Mouse (Mus musculus) G1E (cell line): ENCODE data around the gene Hs6st3. TPM values are rescaled to one million over a fixed set of nuclear protein-coding genes. Genes with fewer than 3 reads are reported as not detected.

Experiments
- ATAC-seq: 2 replicates; pipeline ENCODE4 v1.8.0; 2016; ENCODE audit warnings: mild to moderate bottlenecking; ENCODE audit not compliant: insufficient number of reproducible peaks, poor library complexity, low FRiP score, severe bottlenecking; ENCODE audit errors: extremely low read depth
- DNase-seq: peaks from one replicate; pipeline ENCODE4 v3.0.0; 2012; ENCODE audit warnings: low spot score
- H3K27me3 ChIP-seq: 2 replicates; pipeline ENCODE4 v1.6.1; 2012; ENCODE audit warnings: mild to moderate bottlenecking, low read length, inconsistent platforms; ENCODE audit not compliant: insufficient read depth
- H3K36me3 ChIP-seq: replicated peaks from 2 replicates; pipeline ENCODE3; 2012; ENCODE audit warnings: mild to moderate bottlenecking, inconsistent platforms
- H3K4me1 ChIP-seq: 2 replicates; pipeline ENCODE4 v1.6.1; 2012; ENCODE audit warnings: low read depth, low read length, inconsistent platforms, mixed read lengths; ENCODE audit not compliant: insufficient read depth
- H3K4me3 ChIP-seq: 2 replicates; pipeline ENCODE4 v1.5.1; 2012; ENCODE audit warnings: low read depth, mild to moderate bottlenecking, inconsistent platforms, low read length, moderate library complexity, mixed read lengths
- H3K9me3 ChIP-seq: replicated peaks from 2 replicates; pipeline ENCODE4 v1.6.1; 2012; ENCODE audit warnings: inconsistent platforms
- CTCF ChIP-seq: IDR thresholded peaks from 2 replicates; pipeline ENCODE4 v1.5.1; 2012; ENCODE audit warnings: low read depth, low read length, inconsistent platforms, mixed read lengths
- GATA1 ChIP-seq: IDR thresholded peaks from 2 replicates; pipeline ENCODE4 v1.6.1; 2012; ENCODE audit warnings: borderline replicate concordance, low read length, inconsistent platforms, mixed read lengths
- GATA2 ChIP-seq: IDR thresholded peaks from 2 replicates; pipeline ENCODE4 v1.6.1; 2012; ENCODE audit warnings: low read depth, low read length, inconsistent platforms, borderline replicate concordance
- POLR2AphosphoS5 ChIP-seq: IDR thresholded peaks from 2 replicates; pipeline ENCODE4 v1.6.1; 2012; ENCODE audit warnings: low read depth, low read length, inconsistent platforms; ENCODE audit not compliant: insufficient replicate concordance
- TAL1 ChIP-seq: conservative IDR thresholded peaks from 2 replicates; pipeline ENCODE4 v1.6.1; 2012; ENCODE audit warnings: low read depth, low read length, inconsistent platforms, mixed read lengths
- polyA plus RNA-seq: library from polyadenylated mRNA; stranded (reverse); fragments of >175 nt; gene quantifications from 2 replicates; pipeline ENCODE4 v1.2.3, GENCODE M21; 2012
- total RNA-seq, 2 experiments: library from RNA; stranded (forward) in 1 of 2; stranded (reverse) in 1 of 2; fragments of 200-1000 nt in 1 of 2; fragments of >200 nt in 1 of 2; fragmentation: Nextera tagmentation in 1 of 2; gene quantifications; 2 replicates each; pipeline ENCODE4 v1.2.3; 2014 to 2017

The Hs6st3 gene
- total and polyA plus RNA-seq, 3 experiments, result 0.11 TPM; not detected in 2

DNA sequence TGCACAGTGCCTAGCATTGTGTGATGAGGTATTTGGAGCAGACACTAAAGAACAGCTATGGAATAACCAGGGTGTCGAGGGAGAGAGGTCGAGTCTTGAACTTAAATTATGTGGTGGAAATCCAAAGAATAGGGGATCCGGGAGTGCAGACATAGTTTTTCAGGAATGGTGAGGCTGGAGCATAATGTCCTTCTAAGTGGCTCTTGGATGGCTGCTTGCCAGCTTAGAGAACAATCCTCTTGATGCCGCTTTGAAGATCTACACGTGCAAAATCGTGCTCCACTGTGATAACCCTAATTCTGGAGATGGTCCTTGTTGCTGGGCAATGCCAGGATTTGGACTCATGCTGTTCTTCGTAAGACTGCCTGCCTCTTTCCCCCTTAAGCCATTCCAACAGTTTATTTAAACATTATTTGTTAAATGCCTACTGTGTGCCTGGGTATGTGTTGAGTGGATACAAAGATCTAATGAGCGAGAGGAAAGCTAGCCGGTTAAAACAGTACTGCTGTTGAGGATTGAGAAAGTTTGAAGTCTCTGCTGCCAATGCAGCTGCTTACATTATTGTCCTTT, 1.3 kb downstream of the Hs6st3 start:
- no peaks in the 10 kb centered on the region for H3K36me3 ChIP-seq
- ATAC-seq (no peak), DNase-seq (no peak)
- H3K9me3 ChIP-seq, result peaks cover 46% of the 10 kb centered on the region
- H3K27me3 ChIP-seq, result no peaks in the 10 kb centered on the region; the same call in 1 of the 2 replicates
- TF ChIP-seq GATA2 (no peak), POLR2AphosphoS5 (no peak), TAL1 (no peak), CTCF (no peak), GATA1 (no peak)
- H3K4me1 ChIP-seq, result no peaks in the 10 kb centered on the region
- no peak overlapping the region for H3K4me3 ChIP-seq

DNA sequence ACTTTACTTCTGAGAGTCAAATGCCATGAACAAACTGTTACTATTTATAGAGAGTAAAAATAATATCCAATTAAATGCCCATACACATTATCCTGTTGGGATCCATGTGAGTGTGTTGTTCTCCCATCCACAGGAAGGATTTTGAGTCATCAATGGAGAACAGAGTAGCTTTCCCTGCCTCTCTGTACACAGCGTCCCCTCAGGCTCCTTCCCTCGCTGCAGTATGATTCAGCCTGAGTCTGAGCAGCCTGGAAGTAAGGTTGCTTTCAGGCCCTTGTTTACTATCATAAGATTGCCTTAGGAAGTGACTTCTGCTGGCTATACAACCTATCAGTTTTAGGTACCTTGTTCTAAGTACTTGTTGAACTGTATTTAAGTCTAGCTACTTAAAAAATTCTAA, 14.9 kb downstream of the Hs6st3 start:
- H3K36me3 ChIP-seq, result no peaks in the 10 kb centered on the region
- peaks cover 19% of the 10 kb centered on the region for H3K9me3 ChIP-seq
- H3K4me3 ChIP-seq, result no peak overlapping the region
- no peak for DNase-seq
- no peak for TF ChIP-seq GATA2
- TF ChIP-seq TAL1, result no peak
- TF ChIP-seq CTCF, result no peak
- no peaks in the 10 kb centered on the region for H3K4me1 ChIP-seq
- no peaks in the 10 kb centered on the region for H3K27me3 ChIP-seq
- ATAC-seq, result no peak

DNA sequence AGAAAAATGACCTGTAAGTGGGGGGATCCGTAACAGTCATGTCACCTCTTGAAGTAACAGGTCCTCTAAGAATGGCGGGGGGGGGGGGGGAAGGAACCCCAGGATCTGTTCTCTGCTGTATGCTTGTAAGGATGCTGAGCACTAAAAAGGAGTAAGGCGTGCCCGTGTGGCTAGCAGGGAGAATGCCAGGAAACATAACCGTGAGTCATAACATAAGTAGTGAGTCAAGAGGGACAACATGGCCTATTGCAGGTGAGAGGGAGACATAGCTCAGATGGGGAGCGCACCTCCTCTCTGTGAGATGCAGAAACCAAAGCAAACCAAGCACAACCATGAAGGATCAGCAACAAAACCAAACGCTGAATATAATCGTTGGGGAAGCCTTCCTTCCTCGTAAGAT, 55.8 kb downstream of the Hs6st3 start:
- Histone ChIP-seq H3K27me3 (no peaks in the 10 kb centered on the region), H3K4me3 (no peak overlapping the region), H3K36me3 (no peaks in the 10 kb centered on the region), H3K9me3 (peaks cover 31% of the 10 kb centered on the region), H3K4me1 (no peaks in the 10 kb centered on the region)
- ATAC-seq (no peak), DNase-seq (no peak)
- TF ChIP-seq TAL1, result no peak

DNA sequence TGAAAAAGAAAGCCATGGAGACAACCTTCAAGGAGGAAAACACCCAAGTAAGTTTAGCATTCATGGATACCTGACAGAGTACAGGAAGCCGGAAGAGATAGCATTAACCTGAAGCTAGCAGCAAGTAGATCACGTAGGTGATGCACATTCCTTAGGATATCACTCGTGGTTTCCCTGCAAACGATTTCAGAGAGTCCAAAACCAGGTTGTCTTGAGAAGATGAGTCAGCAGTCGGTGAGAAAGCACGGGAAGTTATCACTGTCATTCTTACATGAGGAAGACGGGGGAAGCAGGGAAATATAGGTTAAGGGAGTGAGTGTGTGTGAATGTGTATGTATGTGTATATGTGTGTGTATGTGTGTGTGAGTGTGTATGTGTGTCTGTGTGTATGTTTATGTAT, 65.4 kb downstream of the Hs6st3 start:
- TF ChIP-seq GATA1 (no peak), TAL1 (no peak), POLR2AphosphoS5 (no peak), CTCF (no peak), GATA2 (no peak)
- H3K4me3 ChIP-seq, result no peak overlapping the region; the same call in 1 of the 2 replicates

DNA sequence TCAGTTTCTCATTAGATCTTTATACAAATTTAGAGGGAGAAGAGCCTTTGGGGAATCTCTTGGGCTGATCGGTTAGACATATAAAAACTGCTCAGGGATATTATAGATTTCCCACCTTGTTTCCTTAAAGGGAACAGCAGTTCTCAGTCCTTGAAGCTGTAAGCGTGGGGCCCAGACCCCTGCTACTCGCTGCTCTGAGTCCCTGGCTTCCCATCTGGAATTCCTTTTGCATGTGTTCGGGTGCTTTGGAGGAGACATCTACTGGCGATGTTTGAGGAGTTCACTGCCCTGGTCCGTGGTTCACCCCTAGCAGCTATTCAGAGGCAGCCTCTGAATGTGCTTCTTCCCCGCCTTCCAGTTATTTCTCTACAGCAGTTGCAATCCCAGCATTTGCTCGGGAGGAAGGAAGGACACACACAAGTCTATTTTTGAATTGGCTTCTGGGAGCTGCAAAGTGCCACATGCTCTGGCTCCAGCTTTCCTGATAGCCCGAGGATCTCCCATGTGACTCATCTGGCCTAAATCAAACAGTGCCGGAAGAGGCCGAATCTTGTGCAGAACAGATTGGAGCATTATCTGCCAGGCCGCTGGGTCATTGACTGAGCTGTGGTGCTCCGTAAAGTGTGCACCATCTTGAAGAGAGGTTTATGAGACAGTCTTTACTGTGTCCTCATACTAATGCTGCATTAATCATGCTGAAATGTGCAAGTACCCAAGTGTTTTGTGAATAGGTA, 77.6 kb downstream of the Hs6st3 start:
- TF ChIP-seq TAL1, result no peak
- TF ChIP-seq CTCF, result no peak
- TF ChIP-seq POLR2AphosphoS5, result no peak
- no peak for TF ChIP-seq GATA1
- TF ChIP-seq GATA2, result no peak
- ATAC-seq (no peak), DNase-seq (no peak)
- Histone ChIP-seq H3K9me3 (peaks cover 49% of the 10 kb centered on the region), H3K4me1 (no peaks in the 10 kb centered on the region), H3K27me3 (no peaks in the 10 kb centered on the region), H3K4me3 (no peak overlapping the region), H3K36me3 (no peaks in the 10 kb centered on the region)

More for the DNA sequence above, 65.4 kb downstream of the Hs6st3 start:
- DNase-seq (no peak), ATAC-seq (no peak)
- Histone ChIP-seq H3K36me3 (no peaks in the 10 kb centered on the region), H3K4me1 (no peaks in the 10 kb centered on the region), H3K27me3 (no peaks in the 10 kb centered on the region), H3K9me3 (peaks cover 30% of the 10 kb centered on the region)

DNA sequence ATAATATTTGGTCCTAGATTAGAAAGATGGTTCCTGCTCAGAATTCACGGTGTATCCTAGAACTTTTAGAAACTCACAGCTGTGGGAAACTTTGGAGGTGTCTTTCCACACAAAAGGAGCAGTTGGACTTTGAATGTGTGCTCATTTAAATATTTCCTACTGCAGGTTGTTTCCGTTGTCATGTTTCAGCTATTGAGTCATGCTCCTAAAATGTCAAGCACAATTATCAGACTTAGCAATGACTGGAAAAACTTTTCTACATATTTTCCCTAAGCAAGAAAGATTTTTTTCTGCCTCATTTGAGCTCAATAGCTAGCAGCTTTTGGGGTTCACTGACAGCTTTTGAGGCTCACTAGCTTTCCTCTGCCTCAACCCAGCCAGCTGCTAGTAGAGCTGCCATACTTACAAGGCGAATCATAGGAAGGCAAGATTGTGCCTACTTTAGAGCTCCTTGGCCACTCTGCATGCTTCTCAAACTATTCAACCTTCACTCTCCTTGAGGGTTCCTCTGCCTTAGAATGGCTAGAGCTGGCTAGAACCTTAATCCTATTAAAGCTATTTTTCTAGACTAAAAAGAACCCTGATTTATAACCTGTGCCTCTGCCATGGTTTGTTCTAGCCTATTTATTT, 89.7 kb downstream of the Hs6st3 start:
- no peaks in the 10 kb centered on the region for H3K4me1 ChIP-seq
- H3K27me3 ChIP-seq, result no peaks in the 10 kb centered on the region
- TF ChIP-seq GATA1 (no peak), CTCF (no peak), POLR2AphosphoS5 (no peak), TAL1 (no peak), GATA2 (no peak)
- peaks cover 24% of the 10 kb centered on the region for H3K9me3 ChIP-seq
- no peak for ATAC-seq
- no peak for DNase-seq
- no peaks in the 10 kb centered on the region for H3K36me3 ChIP-seq
- H3K4me3 ChIP-seq, result no peak overlapping the region
